Mouse (Mus musculus) erythroblast, embryonic 14.5 days (primary cell): ENCODE measurements around the gene Selenoo. TPM values are rescaled to one million over a fixed set of nuclear protein-coding genes. Genes with fewer than 3 reads are reported as not detected.
A peak's percentile ranks its signal among the peaks of the same experiment; 100 is the strongest.

Experiments
- H3K27me3 ChIP-seq: 2 replicates; pipeline ENCODE4 v1.6.1; 2012; ENCODE audit warnings: inconsistent platforms; ENCODE audit not compliant: control insufficient read depth
- H3K36me3 ChIP-seq: 2 replicates; pipeline ENCODE4 v1.6.1; 2012; ENCODE audit warnings: mild to moderate bottlenecking, inconsistent platforms; ENCODE audit not compliant: control insufficient read depth
- H3K4me1 ChIP-seq: 2 replicates; pipeline ENCODE4 v1.6.1; 2012; ENCODE audit warnings: inconsistent platforms; ENCODE audit not compliant: control insufficient read depth
- H3K4me3 ChIP-seq: replicated peaks from 2 replicates; pipeline ENCODE3; 2012; ENCODE audit warnings: moderate library complexity, mild to moderate bottlenecking, inconsistent platforms
- H3K9me3 ChIP-seq: 2 replicates; pipeline ENCODE4 v1.6.1; 2012; ENCODE audit warnings: low read length, inconsistent platforms, mixed read lengths; ENCODE audit not compliant: control insufficient read depth
- GATA1 ChIP-seq: IDR thresholded peaks from 2 replicates; pipeline ENCODE4 v1.6.1; 2012; ENCODE audit warnings: low read length, inconsistent platforms, mixed read lengths
- TAL1 ChIP-seq: IDR thresholded peaks from 3 replicates; pipeline ENCODE4 v1.6.1; 2012; ENCODE audit warnings: low read length, inconsistent platforms, mixed read lengths
- polyA plus RNA-seq: library from polyadenylated mRNA; stranded (reverse); fragments of >175 nt; gene quantifications from 2 replicates; pipeline ENCODE4 v1.2.3, GENCODE M21; 2012

Selenoo gene
- polyA plus RNA-seq, 1 experiment, result 0.34 TPM

- H3K9me3 ChIP-seq, result no peaks in the 10 kb centered on the region
- TF ChIP-seq TAL1 (no peak), GATA1 (no peak)
- H3K4me1 ChIP-seq, result no peaks in the 10 kb centered on the region
- no peaks in the 10 kb centered on the region for H3K36me3 ChIP-seq
- H3K4me3 ChIP-seq, result no peak overlapping the region
- peaks cover 84% of the 10 kb centered on the region for H3K27me3 ChIP-seq
Observed at GRCm38 (mm10) chr15:89061761-89062517, 26.9 kb upstream of the Selenoo start.

GRCm38 (mm10) chr15:89062518-89062910 is 26.4 kb upstream of the Selenoo start:
- H3K27me3 ChIP-seq, result peaks cover 86% of the 10 kb centered on the region
- H3K9me3 ChIP-seq, result no peaks in the 10 kb centered on the region
- no peaks in the 10 kb centered on the region for H3K4me1 ChIP-seq
- H3K36me3 ChIP-seq, result no peaks in the 10 kb centered on the region
- TF ChIP-seq GATA1, result peak; percentile 4; the same call in 1 of the 2 replicates
- no peak for TF ChIP-seq TAL1
- H3K4me3 ChIP-seq, result no peak overlapping the region

- Histone ChIP-seq H3K9me3 (no peaks in the 10 kb centered on the region; the same call in 1 of the 2 replicates), H3K27me3 (peaks cover 87% of the 10 kb centered on the region), H3K36me3 (no peaks in the 10 kb centered on the region), H3K4me1 (no peaks in the 10 kb centered on the region), H3K4me3 (no peak overlapping the region)
- TF ChIP-seq GATA1, result no peak
- no peak for TF ChIP-seq TAL1
Observed at GRCm38 (mm10) chr15:89063001-89063400, 25.9 kb upstream of the Selenoo start.

- Histone ChIP-seq H3K36me3 (no peaks in the 10 kb centered on the region), H3K9me3 (no peaks in the 10 kb centered on the region; the same call in 1 of the 2 replicates), H3K4me3 (no peak overlapping the region), H3K4me1 (no peaks in the 10 kb centered on the region), H3K27me3 (peaks cover 87% of the 10 kb centered on the region)
- TF ChIP-seq TAL1 (no peak), GATA1 (no peak)
Observed at GRCm38 (mm10) chr15:89063536-89063935, 25.3 kb upstream of the Selenoo start.

- H3K27me3 ChIP-seq, result peaks cover 87% of the 10 kb centered on the region
- TF ChIP-seq TAL1 (no peak), GATA1 (no peak)
Observed at GRCm38 (mm10) chr15:89064891-89065290, 24.0 kb upstream of the Selenoo start.

GRCm38 (mm10) chr15:89067609-89068008 is 21.3 kb upstream of the Selenoo start:
- H3K36me3 ChIP-seq, result no peaks in the 10 kb centered on the region
- TF ChIP-seq TAL1 (no peak), GATA1 (no peak)
- H3K27me3 ChIP-seq, result peaks cover 67% of the 10 kb centered on the region
- no peak overlapping the region for H3K4me3 ChIP-seq
- no peaks in the 10 kb centered on the region; the same call in 1 of the 2 replicates for H3K9me3 ChIP-seq
- H3K4me1 ChIP-seq, result no peaks in the 10 kb centered on the region

More at GRCm38 (mm10) chr15:89064891-89065290, 24.0 kb upstream of the Selenoo start:
- Histone ChIP-seq H3K9me3 (no peaks in the 10 kb centered on the region; the same call in 1 of the 2 replicates), H3K36me3 (no peaks in the 10 kb centered on the region), H3K4me3 (no peak overlapping the region), H3K4me1 (no peaks in the 10 kb centered on the region)

GRCm38 (mm10) chr15:89068226-89068625 is 20.7 kb upstream of the Selenoo start:
- no peak for TF ChIP-seq GATA1
- TF ChIP-seq TAL1, result no peak
- Histone ChIP-seq H3K36me3 (no peaks in the 10 kb centered on the region), H3K9me3 (no peaks in the 10 kb centered on the region; the same call in 1 of the 2 replicates), H3K4me1 (no peaks in the 10 kb centered on the region), H3K4me3 (no peak overlapping the region), H3K27me3 (peaks cover 63% of the 10 kb centered on the region)

GRCm38 (mm10) chr15:89069336-89069840 is 19.5 kb upstream of the Selenoo start:
- H3K27me3 ChIP-seq, result peaks cover 61% of the 10 kb centered on the region
- no peak overlapping the region for H3K4me3 ChIP-seq

GRCm38 (mm10) chr15:89070606-89071005 is 18.3 kb upstream of the Selenoo start:
- Histone ChIP-seq H3K36me3 (no peaks in the 10 kb centered on the region), H3K9me3 (no peaks in the 10 kb centered on the region; the same call in 1 of the 2 replicates), H3K4me3 (no peak overlapping the region), H3K27me3 (peaks cover 61% of the 10 kb centered on the region), H3K4me1 (peaks cover 9% of the 10 kb centered on the region)
- TF ChIP-seq TAL1 (no peak), GATA1 (no peak)

More at GRCm38 (mm10) chr15:89069336-89069840, 19.5 kb upstream of the Selenoo start:
- H3K4me1 ChIP-seq, result no peaks in the 10 kb centered on the region
- no peaks in the 10 kb centered on the region for H3K36me3 ChIP-seq
- no peak for TF ChIP-seq TAL1
- TF ChIP-seq GATA1, result no peak
- no peaks in the 10 kb centered on the region; the same call in 1 of the 2 replicates for H3K9me3 ChIP-seq
